Mouse (Mus musculus) liver, embryonic 15.5 days (tissue): ENCODE data around the gene Ypel1. TPM values are rescaled to one million over a fixed set of nuclear protein-coding genes. Genes with fewer than 3 reads are reported as not detected.

Experiments used
- ATAC-seq: fragments of 200-750 bp; cut with Nextera tagmentation; 2 replicates; pipeline ENCODE4 v1.8.0; 2017; ENCODE audit warnings: moderate number of reproducible peaks, mild to moderate bottlenecking, moderate library complexity; ENCODE audit not compliant: insufficient read depth
- H3K27ac ChIP-seq: fragments of 300-500 bp; sonication (generic); replicated peaks from 2 replicates; pipeline ENCODE4 v1.5.1; 2015; ENCODE audit warnings: mild to moderate bottlenecking, inconsistent platforms
- H3K27me3 ChIP-seq: fragments of 300-500 bp; sonication (generic); 2 replicates; pipeline ENCODE4 v1.6.1; 2015; ENCODE audit warnings: mild to moderate bottlenecking, inconsistent platforms
- H3K36me3 ChIP-seq: fragments of 300-500 bp; sonication (generic); replicated peaks from 2 replicates; pipeline ENCODE4 v1.6.1; 2015; ENCODE audit warnings: moderate library complexity, mild to moderate bottlenecking, inconsistent platforms
- H3K4me1 ChIP-seq: fragments of 300-500 bp; sonication (generic); replicated peaks from 2 replicates; pipeline ENCODE4 v1.6.1; 2015; ENCODE audit warnings: inconsistent platforms
- H3K4me2 ChIP-seq: fragments of 300-500 bp; sonication (generic); 2 replicates; pipeline ENCODE4 v1.6.1; 2015; ENCODE audit warnings: moderate library complexity, mild to moderate bottlenecking, inconsistent platforms
- H3K4me3 ChIP-seq: fragments of 300-500 bp; sonication (generic); replicated peaks from 2 replicates; pipeline ENCODE4 v1.5.1; 2015; ENCODE audit warnings: mild to moderate bottlenecking, inconsistent platforms
- H3K9ac ChIP-seq: fragments of 300-500 bp; sonication (generic); 2 replicates; pipeline ENCODE4 v1.6.1; 2015; ENCODE audit warnings: moderate library complexity, mild to moderate bottlenecking, inconsistent platforms
- H3K9me3 ChIP-seq: fragments of 300-500 bp; sonication (generic); replicated peaks from 2 replicates; pipeline ENCODE4 v1.6.1; 2016; ENCODE audit warnings: inconsistent platforms
- WGBS: fragments of 180-500 bp; shearing (Covaris S2); methylation state at CpG from one replicate; pipeline ENCODE4 v1.1.7; 2015; ENCODE audit warnings: mixed read lengths; ENCODE audit not compliant: insufficient replicate concordance; 5-methylcytosine and 5-hydroxymethylcytosine counted together
- polyA plus RNA-seq: library from polyadenylated mRNA; unstranded; fragments of >200 nt; fragmentation: Nextera tagmentation; extraction: Ambion mirVana; gene quantifications from 2 replicates; pipeline ENCODE4 v1.2.1, GENCODE M21; 2015

The Ypel1 gene
- polyA plus RNA-seq, 1 experiment from 2014 or later: 1.2 TPM

DNA sequence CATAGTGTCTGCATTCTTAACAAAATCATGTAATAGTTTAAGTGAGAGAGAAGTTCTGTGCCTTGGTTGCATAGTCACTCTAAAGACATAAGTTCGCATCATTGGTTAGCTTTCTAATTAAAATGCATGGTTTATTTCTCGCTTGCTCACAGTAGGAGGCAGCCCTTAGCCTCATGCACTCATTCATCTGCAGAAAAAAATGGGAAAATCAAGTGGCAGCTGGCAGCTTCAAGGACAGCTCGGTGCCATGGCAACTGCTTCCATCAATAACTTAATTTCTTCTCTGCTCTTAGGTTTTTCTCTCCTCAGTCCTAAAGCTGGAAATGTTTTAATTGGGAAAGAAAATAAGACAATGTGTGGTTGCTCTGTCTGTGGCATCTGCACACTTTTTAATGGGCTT, 13.9 kb upstream of the Ypel1 start:
- Histone ChIP-seq H3K36me3 (no peaks in the 10 kb centered on the region), H3K9ac (no peak overlapping the region), H3K27me3 (no peaks in the 10 kb centered on the region), H3K4me3 (no peak overlapping the region), H3K4me1 (no peaks in the 10 kb centered on the region), H3K27ac (no peak overlapping the region), H3K4me2 (no peak overlapping the region), H3K9me3 (no peaks in the 10 kb centered on the region)
- 61% methylated on average over 3 of the region's 3 CpGs for WGBS
- ATAC-seq: no peak

DNA sequence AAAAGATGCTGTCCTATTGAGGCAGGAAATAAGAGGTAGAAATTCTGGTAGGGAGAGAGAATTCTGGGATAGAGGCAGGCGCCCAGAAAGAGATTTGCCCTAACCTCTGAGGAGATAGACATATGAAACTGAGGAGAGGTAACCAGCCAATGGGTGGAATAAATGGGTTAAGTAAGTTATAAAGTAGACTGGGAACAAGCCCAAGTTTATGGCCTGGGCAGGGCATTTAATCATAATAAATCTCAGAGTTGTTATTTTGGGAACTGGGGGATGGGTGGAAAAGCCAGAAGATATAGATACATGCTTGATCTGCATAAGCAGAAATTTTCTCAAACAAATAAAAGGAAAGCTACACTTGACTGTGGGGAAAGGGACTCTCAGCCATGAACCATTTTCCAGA, 7.2 kb upstream of the Ypel1 start:
- WGBS: 43% methylated on average over 1 of the region's 1 CpGs
- Histone ChIP-seq H3K27ac (no peak overlapping the region), H3K9me3 (no peaks in the 10 kb centered on the region), H3K36me3 (no peaks in the 10 kb centered on the region), H3K27me3 (peaks cover 13% of the 10 kb centered on the region; the same call in 1 of the 2 replicates), H3K9ac (no peak overlapping the region), H3K4me2 (no peak overlapping the region), H3K4me1 (no peaks in the 10 kb centered on the region), H3K4me3 (no peak overlapping the region)
- no peak for ATAC-seq

DNA sequence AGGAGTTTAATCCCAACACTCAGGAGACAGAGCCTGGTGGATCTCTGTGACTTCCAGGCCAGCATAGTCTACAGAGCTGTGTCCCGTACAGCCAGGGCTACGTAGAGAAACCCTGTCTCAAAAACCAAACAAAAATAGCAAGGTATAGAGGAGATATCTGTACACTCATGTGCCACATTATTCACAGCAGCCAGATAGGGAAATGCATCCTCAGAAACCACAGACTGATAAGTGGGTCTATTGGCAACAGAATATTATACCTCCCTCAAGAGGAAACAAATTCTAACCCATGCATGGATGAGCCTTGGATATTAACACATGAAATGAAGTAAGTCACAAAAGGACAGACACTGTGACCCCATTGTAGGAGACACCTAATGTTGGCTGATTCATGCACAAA, 1.9 kb upstream of the Ypel1 start:
- Histone ChIP-seq H3K27ac (no peak overlapping the region), H3K27me3 (peaks cover 44% of the 10 kb centered on the region), H3K4me3 (no peak overlapping the region), H3K9me3 (no peaks in the 10 kb centered on the region), H3K4me2 (no peak overlapping the region), H3K36me3 (no peaks in the 10 kb centered on the region), H3K4me1 (peaks cover 16% of the 10 kb centered on the region), H3K9ac (no peak overlapping the region)
- ATAC-seq: no peak
- 10% methylated on average over 2 of the region's 2 CpGs for WGBS

DNA sequence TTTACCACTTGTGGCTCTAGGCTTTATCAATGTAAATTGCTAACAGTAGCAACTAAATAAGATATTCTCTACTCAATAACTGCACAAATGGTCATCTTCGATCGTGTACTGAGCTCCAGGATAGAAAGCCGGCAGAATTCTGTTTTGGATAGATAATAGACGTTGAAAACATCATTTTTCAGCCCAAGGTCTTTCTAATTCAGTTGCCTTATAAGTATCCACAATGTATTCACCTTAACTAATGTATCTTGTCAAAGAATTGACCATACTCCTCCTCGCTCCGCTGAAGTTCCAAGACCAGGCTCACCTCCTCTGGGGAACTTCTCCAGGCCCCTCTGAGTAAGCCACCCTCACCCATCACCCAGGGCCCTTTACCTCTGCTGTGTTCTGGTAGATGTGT, 1.2 kb downstream of the Ypel1 start:
- H3K4me3 ChIP-seq: peak overlapping the region; percentile 68
- peaks cover 32% of the 10 kb centered on the region for H3K27me3 ChIP-seq
- no peak for ATAC-seq
- H3K9me3 ChIP-seq: no peaks in the 10 kb centered on the region
- H3K4me2 ChIP-seq: peak overlapping the region; percentile 95
- peaks cover 16% of the 10 kb centered on the region for H3K4me1 ChIP-seq
- no peak overlapping the region for H3K9ac ChIP-seq
- 43% methylated on average over 6 of the region's 6 CpGs for WGBS
- H3K27ac ChIP-seq: no peak overlapping the region
- no peaks in the 10 kb centered on the region for H3K36me3 ChIP-seq

DNA sequence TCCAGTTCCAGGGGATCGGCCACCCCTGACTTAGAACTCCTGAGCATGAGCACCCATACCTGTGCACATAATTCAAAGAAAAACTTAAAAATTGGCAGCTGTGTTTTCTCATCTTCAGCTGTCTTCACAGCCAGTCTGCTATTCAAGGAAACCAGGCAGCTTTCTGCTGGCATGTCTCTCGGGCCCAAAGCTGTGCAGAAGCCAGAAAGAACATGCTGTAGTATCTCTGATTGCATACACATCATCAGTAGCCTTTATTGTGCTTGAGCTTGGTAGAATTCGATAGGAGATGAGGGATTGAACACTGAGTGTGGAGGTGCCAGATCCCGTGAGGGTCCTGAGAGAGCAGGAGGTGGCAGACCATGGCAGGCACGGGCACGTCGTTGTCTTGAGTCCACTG, 3.5 kb downstream of the Ypel1 start:
- peaks cover 32% of the 10 kb centered on the region for H3K27me3 ChIP-seq
- H3K27ac ChIP-seq: no peak overlapping the region
- no peak overlapping the region for H3K9ac ChIP-seq
- peaks cover 20% of the 10 kb centered on the region for H3K4me1 ChIP-seq
- H3K9me3 ChIP-seq: no peaks in the 10 kb centered on the region
- no peak overlapping the region for H3K4me2 ChIP-seq
- no peak overlapping the region for H3K4me3 ChIP-seq
- 69% methylated on average over 7 of the region's 7 CpGs for WGBS
- no peak for ATAC-seq
- H3K36me3 ChIP-seq: no peaks in the 10 kb centered on the region

DNA sequence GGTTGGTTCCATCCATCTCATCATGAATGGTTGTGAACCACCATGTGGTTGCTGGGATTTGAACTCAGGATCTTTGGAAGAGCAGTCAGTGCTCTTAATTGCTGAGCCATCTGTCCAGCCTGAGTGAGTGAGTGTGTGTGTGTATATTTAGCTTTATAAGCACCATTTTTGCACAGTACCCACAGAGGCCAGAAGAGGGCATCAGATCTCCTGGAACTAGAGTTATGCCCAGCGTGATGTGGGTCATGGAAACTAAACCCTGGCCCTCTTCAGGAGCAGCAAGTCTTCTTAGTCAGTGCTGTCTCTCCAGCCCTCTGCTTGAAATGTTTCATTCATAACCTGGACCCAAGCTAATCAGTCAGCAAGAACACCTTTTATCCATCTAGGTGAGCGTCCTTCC, 6.8 kb downstream of the Ypel1 start:
- WGBS: 85% methylated on average over 2 of the region's 2 CpGs
- H3K36me3 ChIP-seq: no peaks in the 10 kb centered on the region
- no peak overlapping the region for H3K27ac ChIP-seq
- H3K4me2 ChIP-seq: no peak overlapping the region
- H3K4me3 ChIP-seq: no peak overlapping the region
- H3K9ac ChIP-seq: no peak overlapping the region
- H3K27me3 ChIP-seq: peaks cover under 1% of the 10 kb centered on the region
- H3K4me1 ChIP-seq: peaks cover 4% of the 10 kb centered on the region
- H3K9me3 ChIP-seq: no peaks in the 10 kb centered on the region
- no peak for ATAC-seq

DNA sequence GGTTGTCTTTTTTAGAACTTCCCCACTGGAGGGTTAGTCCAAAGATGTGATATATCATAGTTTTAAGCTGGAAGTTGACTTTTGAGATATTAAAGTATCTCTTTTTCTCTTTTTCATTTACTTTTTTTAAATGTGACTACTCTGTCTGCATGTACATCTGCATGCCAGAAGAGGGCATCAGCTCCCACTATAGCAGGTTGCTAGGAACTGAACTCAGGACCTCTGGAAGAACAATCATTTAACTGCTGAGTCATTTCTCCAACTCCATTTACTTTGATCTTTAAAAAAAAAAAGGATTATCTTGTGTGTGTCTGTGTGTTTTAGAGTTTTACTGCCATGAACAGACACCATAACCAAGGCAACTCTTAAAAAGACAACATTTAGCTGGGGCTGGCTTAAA, 7.4 kb downstream of the Ypel1 start:
- no peak overlapping the region for H3K27ac ChIP-seq
- H3K36me3 ChIP-seq: no peaks in the 10 kb centered on the region
- no peaks in the 10 kb centered on the region; the same call in 1 of the 2 replicates for H3K27me3 ChIP-seq
- H3K9ac ChIP-seq: no peak overlapping the region
- H3K4me1 ChIP-seq: peaks cover 4% of the 10 kb centered on the region
- H3K4me3 ChIP-seq: no peak overlapping the region
- H3K9me3 ChIP-seq: no peaks in the 10 kb centered on the region
- ATAC-seq: no peak
- H3K4me2 ChIP-seq: no peak overlapping the region

DNA sequence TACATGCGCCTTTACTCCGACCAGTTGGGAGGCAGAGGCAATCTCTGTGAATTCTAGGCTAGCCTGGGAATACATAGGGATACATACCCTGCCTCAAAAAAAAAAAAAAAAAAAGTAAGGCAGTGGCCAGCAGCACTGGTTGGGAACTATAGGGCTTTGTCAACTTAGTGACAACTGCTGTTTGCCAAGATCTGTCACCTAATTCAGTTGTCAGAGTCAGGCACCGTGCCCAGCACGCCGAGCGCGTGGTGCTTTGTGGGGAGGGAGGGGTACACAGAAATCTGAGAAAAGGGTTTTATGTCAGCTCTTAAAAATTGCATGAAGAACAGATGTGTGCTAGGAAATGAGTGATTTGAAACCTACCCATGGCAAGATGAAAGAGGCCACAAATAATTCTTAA, 8.6 kb downstream of the Ypel1 start:
- peaks cover 7% of the 10 kb centered on the region; the same call in 1 of the 2 replicates for H3K36me3 ChIP-seq
- no peak overlapping the region for H3K27ac ChIP-seq
- no peak for ATAC-seq
- no peak overlapping the region for H3K4me2 ChIP-seq
- H3K9me3 ChIP-seq: no peaks in the 10 kb centered on the region
- no peaks in the 10 kb centered on the region for H3K27me3 ChIP-seq
- H3K4me1 ChIP-seq: peaks cover 4% of the 10 kb centered on the region
- no peak overlapping the region for H3K4me3 ChIP-seq
- WGBS: 80% methylated on average over 7 of the region's 7 CpGs
- no peak overlapping the region for H3K9ac ChIP-seq

DNA sequence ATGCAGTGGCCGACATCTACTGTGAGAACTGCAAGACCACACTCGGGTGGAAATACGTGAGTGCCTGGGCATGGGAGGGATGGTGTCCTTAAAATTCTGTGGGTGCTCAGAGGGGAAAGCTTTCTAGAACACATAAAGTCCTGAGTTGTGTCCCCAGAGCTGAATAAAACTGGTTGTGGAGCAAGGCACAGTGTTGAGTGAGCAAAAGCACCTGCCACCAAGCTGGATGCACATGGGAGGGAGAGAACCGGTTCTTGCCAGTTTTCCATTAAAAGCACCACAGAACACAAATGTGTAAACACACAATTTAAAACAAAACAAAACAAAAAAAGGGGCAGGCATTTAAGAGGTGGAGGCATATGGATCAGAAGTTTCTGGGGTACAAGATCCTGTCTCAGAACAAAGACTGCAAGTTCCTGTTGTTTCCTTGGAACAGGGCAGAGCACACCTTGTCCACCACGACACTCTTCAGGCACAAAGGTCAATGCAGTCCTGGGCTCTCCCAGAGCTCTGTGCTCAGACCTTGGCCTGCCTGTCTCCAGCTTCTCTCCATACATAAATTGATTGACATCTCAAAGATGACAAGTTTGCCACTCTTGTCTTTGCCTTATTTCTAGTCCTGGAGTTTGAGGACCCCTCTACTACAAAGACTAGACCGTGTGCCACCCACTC, 12.8 kb downstream of the Ypel1 start:
- H3K4me3 ChIP-seq: no peak overlapping the region
- H3K4me1 ChIP-seq: peaks cover 4% of the 10 kb centered on the region
- H3K36me3 ChIP-seq: peaks cover 22% of the 10 kb centered on the region
- H3K9me3 ChIP-seq: no peaks in the 10 kb centered on the region
- no peak overlapping the region for H3K4me2 ChIP-seq
- no peaks in the 10 kb centered on the region for H3K27me3 ChIP-seq
- no peak overlapping the region for H3K27ac ChIP-seq
- no peak for ATAC-seq
- 75% methylated on average over 6 of the region's 6 CpGs for WGBS
- no peak overlapping the region for H3K9ac ChIP-seq

DNA sequence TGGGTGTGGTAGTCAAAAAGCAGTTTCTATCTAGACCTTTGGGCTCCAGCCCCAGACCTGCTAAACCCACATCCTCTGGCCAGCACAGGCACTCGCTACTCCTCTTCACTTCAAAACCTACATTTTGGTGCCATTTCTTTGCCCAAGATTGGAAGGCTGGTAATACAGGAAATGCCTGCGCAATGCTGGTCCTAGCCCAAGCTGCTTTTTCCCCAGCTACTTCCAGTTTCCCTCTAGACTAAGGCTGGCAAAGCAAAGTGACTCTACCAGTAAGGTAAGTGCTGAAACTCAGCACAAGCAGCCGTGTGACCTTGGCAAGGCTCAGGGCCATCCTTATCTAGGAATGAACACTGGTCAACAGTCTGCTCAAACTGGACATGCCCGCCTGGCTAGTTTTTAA, 16.1 kb downstream of the Ypel1 start:
- Histone ChIP-seq H3K9me3 (no peaks in the 10 kb centered on the region), H3K27ac (no peak overlapping the region), H3K4me1 (no peaks in the 10 kb centered on the region), H3K4me2 (no peak overlapping the region), H3K27me3 (no peaks in the 10 kb centered on the region), H3K9ac (no peak overlapping the region), H3K36me3 (peaks cover 55% of the 10 kb centered on the region), H3K4me3 (no peak overlapping the region)
- WGBS: 75% methylated on average over 4 of the region's 4 CpGs
- ATAC-seq: no peak

DNA sequence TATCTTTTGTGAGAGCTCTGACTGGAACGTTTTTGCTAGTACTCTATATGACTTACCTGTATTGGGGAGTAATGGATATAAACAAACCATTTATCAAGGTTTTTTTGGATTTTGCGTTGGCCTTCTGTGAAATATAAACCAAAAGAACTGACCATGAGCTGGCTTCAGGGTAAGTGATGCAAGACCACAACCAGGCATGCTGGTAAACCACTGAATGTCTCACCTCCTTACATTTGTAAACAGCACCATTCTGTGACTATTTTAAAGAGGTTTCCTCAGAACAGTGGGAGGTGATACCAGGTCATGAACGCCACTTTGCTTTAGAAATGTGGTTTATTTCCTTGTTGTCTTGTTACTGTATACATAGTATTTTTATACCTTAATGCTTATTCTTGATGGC, 16.7 kb downstream of the Ypel1 start:
- no peak overlapping the region for H3K27ac ChIP-seq
- no peak for ATAC-seq
- no peak overlapping the region for H3K4me2 ChIP-seq
- H3K9ac ChIP-seq: no peak overlapping the region
- H3K4me1 ChIP-seq: no peaks in the 10 kb centered on the region
- peaks cover 61% of the 10 kb centered on the region for H3K36me3 ChIP-seq
- no peak overlapping the region for H3K4me3 ChIP-seq
- 66% methylated on average over 3 of the region's 3 CpGs for WGBS
- no peaks in the 10 kb centered on the region for H3K9me3 ChIP-seq
- no peaks in the 10 kb centered on the region for H3K27me3 ChIP-seq

DNA sequence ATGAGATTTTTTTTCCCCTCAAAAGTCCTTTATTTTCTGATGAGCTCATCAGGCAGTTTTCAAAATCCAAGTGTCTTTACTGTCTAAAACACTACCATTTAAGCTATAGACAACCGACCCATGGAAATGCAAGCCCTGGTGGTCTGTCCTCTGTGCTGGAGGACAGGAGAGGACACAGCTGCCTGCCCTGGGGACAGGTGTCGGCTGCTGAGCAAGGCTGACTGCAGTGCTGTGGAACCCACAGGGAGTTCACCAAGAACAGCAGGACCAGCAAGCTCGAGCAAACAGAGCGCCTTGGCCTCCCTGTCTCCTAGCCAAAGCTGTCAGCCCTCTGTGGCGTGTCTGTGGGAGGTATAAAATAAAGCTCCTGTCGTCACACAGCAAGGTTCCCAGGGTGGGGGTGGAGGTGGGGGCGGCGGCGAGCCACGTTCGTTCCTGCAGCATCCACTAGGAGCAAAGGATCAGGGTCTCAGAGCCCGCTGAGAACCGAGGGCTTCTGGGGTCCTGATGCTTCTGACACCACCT, 17.2 kb downstream of the Ypel1 start:
- Histone ChIP-seq H3K9me3 (no peaks in the 10 kb centered on the region), H3K9ac (no peak overlapping the region), H3K4me3 (no peak overlapping the region), H3K36me3 (peaks cover 66% of the 10 kb centered on the region), H3K27ac (no peak overlapping the region), H3K27me3 (no peaks in the 10 kb centered on the region), H3K4me2 (no peak overlapping the region), H3K4me1 (no peaks in the 10 kb centered on the region)
- WGBS: 85% methylated on average over 13 of the region's 13 CpGs
- no peak for ATAC-seq
